Mouse (Mus musculus) CH12.LX (cell line): ENCODE measurements at regions not wholly inside any gene's neighbourhood (a gene's known extent, or its start where the extent isn't known, plus 50 kb on each side); places are given as distances from the start of the nearest gene placed in this dataset.

Source experiments
- DNase-seq: peaks from one replicate; pipeline ENCODE4 v3.0.0-alpha.2; 2013; ENCODE audit errors: extremely low read depth
- H3K27ac ChIP-seq: 2 replicates; pipeline ENCODE4 v1.5.1; 2012; ENCODE audit warnings: low read depth, mild to moderate bottlenecking, control low read depth, moderate library complexity; ENCODE audit not compliant: insufficient read depth
- H3K27me3 ChIP-seq: replicated peaks from 2 replicates; pipeline ENCODE3; 2012; ENCODE audit warnings: inconsistent platforms
- H3K36me3 ChIP-seq, 2 experiments: replicated peaks in 1 of 2; 2 replicates each; pipeline versions ENCODE3 to v1.6.1; 2012; ENCODE audit warnings: inconsistent platforms in 1 of 2, low read length in 1 of 2, mild to moderate bottlenecking in 1 of 2, mixed read lengths in 1 of 2, moderate library complexity in 1 of 2; ENCODE audit not compliant: control insufficient read depth in 1 of 2, insufficient read depth in 1 of 2
- H3K4me1 ChIP-seq, 2 experiments: 2 replicates each; pipeline ENCODE4 v1.6.1; 2012; ENCODE audit warnings: inconsistent platforms in 1 of 2, moderate library complexity in 1 of 2; ENCODE audit not compliant: insufficient read depth in 2 of 2, control insufficient read depth in 1 of 2
- H3K4me2 ChIP-seq: 2 replicates; pipeline ENCODE4 v1.6.1; 2012; ENCODE audit warnings: low read depth, mild to moderate bottlenecking, control low read depth; ENCODE audit not compliant: poor library complexity, insufficient read depth, severe bottlenecking
- H3K4me3 ChIP-seq, 3 experiments: fragments of 150-350 bp in 1 of 3; sonication (generic) in 1 of 3; replicated peaks in 1 of 3; 2 replicates each; pipeline versions ENCODE3 to v1.5.1; 2011 to 2012; ENCODE audit warnings: low read depth in 2 of 3, low read length in 2 of 3, mild to moderate bottlenecking in 2 of 3, moderate library complexity in 2 of 3, control low read depth in 1 of 3, improper control_type of control experiment in 1 of 3, inconsistent platforms in 1 of 3, mixed read lengths in 1 of 3; ENCODE audit not compliant: poor library complexity in 1 of 3
- H3K79me2 ChIP-seq: replicated peaks from 2 replicates; pipeline ENCODE4 v1.6.1; 2012; ENCODE audit warnings: mild to moderate bottlenecking, moderate library complexity; ENCODE audit not compliant: control insufficient read depth, poor library complexity, insufficient read depth, severe bottlenecking; ENCODE audit errors: extremely low read depth
- H3K9ac ChIP-seq: 2 replicates; pipeline ENCODE4 v1.6.1; 2012; ENCODE audit warnings: low read depth, mild to moderate bottlenecking, control low read depth, moderate library complexity; ENCODE audit not compliant: insufficient read depth
- H3K9me3 ChIP-seq: replicated peaks from 2 replicates; pipeline ENCODE3; 2012; ENCODE audit warnings: low read length, inconsistent platforms, mixed read lengths
- CHD1 ChIP-seq: IDR thresholded peaks from 2 replicates; pipeline ENCODE4 v1.6.1; 2012; ENCODE audit warnings: low read depth, low read length, improper control_type of control experiment, inconsistent platforms
- CHD2 ChIP-seq: IDR thresholded peaks from 2 replicates; pipeline ENCODE4 v1.6.1; 2011; ENCODE audit warnings: low read length, improper control_type of control experiment
- CTCF ChIP-seq, 2 experiments: IDR thresholded peaks in 1 of 2; conservative IDR thresholded peaks in 1 of 2; 2 replicates each; pipeline ENCODE4 v1.5.1; 2011 to 2012; ENCODE audit warnings: low read depth in 2 of 2, low read length in 2 of 2, improper control_type of control experiment in 1 of 2, inconsistent platforms in 1 of 2, mild to moderate bottlenecking in 1 of 2, moderate library complexity in 1 of 2
- E2F4 ChIP-seq: IDR thresholded peaks from 2 replicates; pipeline ENCODE4 v1.6.1; 2011; ENCODE audit warnings: low read depth, low read length, improper control_type of control experiment; ENCODE audit not compliant: insufficient replicate concordance
- ELF1 ChIP-seq: IDR thresholded peaks from 2 replicates; pipeline ENCODE4 v1.6.1; 2014; ENCODE audit warnings: low read depth, mild to moderate bottlenecking, inconsistent platforms, low read length, improper control_type of control experiment
- EP300 ChIP-seq: IDR thresholded peaks from 2 replicates; pipeline ENCODE4 v1.6.1; 2011; ENCODE audit warnings: low read length, improper control_type of control experiment
- ETS1 ChIP-seq: conservative IDR thresholded peaks from 2 replicates; pipeline ENCODE4 v1.6.1; 2012; ENCODE audit warnings: low read depth, mild to moderate bottlenecking, inconsistent platforms, low read length, improper control_type of control experiment, moderate library complexity
- HCFC1 ChIP-seq: IDR thresholded peaks from 2 replicates; pipeline ENCODE4 v1.6.1; 2012; ENCODE audit warnings: low read depth, mild to moderate bottlenecking, inconsistent platforms, low read length, improper control_type of control experiment
- IRF4 ChIP-seq: IDR thresholded peaks from 2 replicates; pipeline ENCODE4 v1.6.1; 2014; ENCODE audit warnings: low read depth, mild to moderate bottlenecking, inconsistent platforms, low read length, improper control_type of control experiment
- JUN ChIP-seq: IDR thresholded peaks from 2 replicates; pipeline ENCODE4 v1.6.1; 2011; ENCODE audit warnings: low read depth, mild to moderate bottlenecking, low read length, improper control_type of control experiment, moderate library complexity; ENCODE audit not compliant: insufficient read depth
- MAX ChIP-seq: IDR thresholded peaks from 2 replicates; pipeline ENCODE4 v1.6.1; 2011; ENCODE audit warnings: low read length, improper control_type of control experiment
- MAZ ChIP-seq: IDR thresholded peaks from 2 replicates; pipeline ENCODE4 v1.6.1; 2012; ENCODE audit warnings: low read depth, mild to moderate bottlenecking, inconsistent platforms, low read length, improper control_type of control experiment, moderate library complexity
- MYC ChIP-seq: IDR thresholded peaks from 2 replicates; pipeline ENCODE4 v1.6.1; 2011; ENCODE audit warnings: low read depth, mild to moderate bottlenecking, improper control_type of control experiment, low read length
- NELFE ChIP-seq: IDR thresholded peaks from 2 replicates; pipeline ENCODE4 v1.6.1; 2011; ENCODE audit warnings: low read depth, low read length, improper control_type of control experiment
- NRF1 ChIP-seq: IDR thresholded peaks from 2 replicates; pipeline ENCODE4 v1.6.1; 2014; ENCODE audit warnings: low read depth, mild to moderate bottlenecking, inconsistent platforms, low read length, improper control_type of control experiment, moderate library complexity
- PAX5 ChIP-seq: IDR thresholded peaks from 2 replicates; pipeline ENCODE4 v1.6.1; 2012; ENCODE audit warnings: low read length, inconsistent platforms, mixed read lengths
- POLR2A ChIP-seq: IDR thresholded peaks from 2 replicates; pipeline ENCODE4 v1.6.1; 2011; ENCODE audit warnings: low read depth, mild to moderate bottlenecking, improper control_type of control experiment, low read length
- POLR2AphosphoS2 ChIP-seq: IDR thresholded peaks from 2 replicates; pipeline ENCODE4 v1.6.1; 2011; ENCODE audit warnings: low read depth, low read length, improper control_type of control experiment
- RCOR1 ChIP-seq: conservative IDR thresholded peaks from 2 replicates; pipeline ENCODE4 v1.6.1; 2012; ENCODE audit warnings: low read depth, mild to moderate bottlenecking, inconsistent platforms, low read length, improper control_type of control experiment
- SIN3A ChIP-seq: IDR thresholded peaks from 2 replicates; pipeline ENCODE4 v1.6.1; 2012; ENCODE audit warnings: low read length, improper control_type of control experiment, inconsistent platforms
- SMC3 ChIP-seq: IDR thresholded peaks from 2 replicates; pipeline ENCODE4 v1.6.1; 2011; ENCODE audit warnings: low read depth, low read length, improper control_type of control experiment
- TBP ChIP-seq: conservative IDR thresholded peaks from 2 replicates; pipeline ENCODE4 v1.6.1; 2011; ENCODE audit warnings: low read depth, low read length, improper control_type of control experiment
- TCF12 ChIP-seq: IDR thresholded peaks from 2 replicates; pipeline ENCODE4 v1.6.1; 2014; ENCODE audit warnings: low read depth, mild to moderate bottlenecking, inconsistent platforms, low read length, improper control_type of control experiment
- UBTF ChIP-seq: IDR thresholded peaks from 2 replicates; pipeline ENCODE4 v1.6.1; 2012; ENCODE audit warnings: low read depth, mild to moderate bottlenecking, inconsistent platforms, low read length, improper control_type of control experiment, moderate library complexity
- USF1 ChIP-seq: IDR thresholded peaks from 2 replicates; pipeline ENCODE4 v1.6.1; 2014; ENCODE audit warnings: low read depth, mild to moderate bottlenecking, inconsistent platforms, low read length, improper control_type of control experiment
- USF2 ChIP-seq: conservative IDR thresholded peaks from 2 replicates; pipeline ENCODE4 v1.6.1; 2011; ENCODE audit warnings: low read depth, low read length, improper control_type of control experiment
- ZC3H11A ChIP-seq: IDR thresholded peaks from 2 replicates; pipeline ENCODE4 v1.6.1; 2012; ENCODE audit warnings: low read depth, mild to moderate bottlenecking, inconsistent platforms, low read length, improper control_type of control experiment
- dilution Hi-C: fragments of 300-500 bp; cut with MboI; formaldehyde crosslinking; loops from 2 replicates; pipeline ENCODE4 v1.14.3; 2020; ENCODE audit warnings: low sequenced_read_pairs; ENCODE audit not compliant: extremely low pct_unique_long_range_greater_than_20kb, extremely low pct_ligation_motif_present
- in situ Hi-C: fragments of 300-500 bp; cut with MboI; formaldehyde crosslinking; loops from 3 replicates; pipeline ENCODE4 v1.14.3; 2019; ENCODE audit warnings: low sequenced_read_pairs, low pct_ligation_motif_present, low pct_unique_long_range_greater_than_20kb, mixed read lengths

- in situ Hi-C loops, result no loop called here
- Histone ChIP-seq H3K4me3 (no peak overlapping the region), H3K4me2 (no peak overlapping the region)
- TF ChIP-seq HCFC1, result no peak
- no peak for TF ChIP-seq CHD1
- TF ChIP-seq NELFE, result no peak
- TF ChIP-seq IRF4, result no peak
- no peak for TF ChIP-seq CHD2
- TF ChIP-seq POLR2A, result no peak
- no peak for TF ChIP-seq RCOR1
- TF ChIP-seq USF2, result no peak
- no peak for TF ChIP-seq POLR2AphosphoS2
- TF ChIP-seq MAZ, result no peak
- TF ChIP-seq UBTF, result no peak
- no peak for TF ChIP-seq NRF1
- TF ChIP-seq MYC, result no peak
- no peak for TF ChIP-seq MAX
- TF ChIP-seq EP300, result no peak
- TF ChIP-seq, all 38 proteins: peak for 0
- no peaks in the 10 kb centered on the region for H3K36me3 ChIP-seq
- peaks cover 0 to 4% of the 10 kb centered on the region in 2 experiments; a peak in 1 of 4 replicates for H3K4me1 ChIP-seq
- H3K27me3 ChIP-seq, result peaks cover 12% of the 10 kb centered on the region
- H3K79me2 ChIP-seq, result no peaks in the 10 kb centered on the region
- DNase-seq, result no peak
- dilution Hi-C loops, result no loop called here
- H3K9me3 ChIP-seq, result no peaks in the 10 kb centered on the region
- no peak overlapping the region for H3K9ac ChIP-seq
- H3K27ac ChIP-seq, result no peak overlapping the region
Measured at GRCm38 (mm10) chr7:110702414-110702783, 65.6 kb upstream of the Ampd3 start.

GRCm38 (mm10) chr7:110705311-110706000, 62.5 kb upstream of the Ampd3 start:
- TF ChIP-seq JUN (no peak), PAX5 (no peak), SIN3A (no peak), UBTF (no peak), POLR2AphosphoS2 (no peak), TBP (no peak), ZC3H11A (no peak), E2F4 (no peak), ETS1 (no peak), ELF1 (no peak), NRF1 (no peak), EP300 (no peak), SMC3 (no peak), CTCF (conservative IDR thresholded peaks at IDR 0.05 in 1 of 2, IDR thresholded peaks at IDR 0.05 in 1 of 2; ENCODE audit: low read depth in 2 of 2, low read length in 2 of 2) (no peak), TCF12 (no peak), USF2 (no peak), USF1 (no peak)
- Histone ChIP-seq H3K4me3 (no peak overlapping the region), H3K27ac (no peak overlapping the region), H3K4me1 (peaks cover 0 to 12% of the 10 kb centered on the region in 2 experiments; a peak in 3 of 4 replicates), H3K4me2 (no peak overlapping the region), H3K36me3 (no peaks in the 10 kb centered on the region), H3K27me3 (peaks cover 12% of the 10 kb centered on the region), H3K9me3 (peaks cover 2% of the 10 kb centered on the region), H3K79me2 (no peaks in the 10 kb centered on the region), H3K9ac (no peak overlapping the region)
- DNase-seq, result no peak
- dilution Hi-C loops (no loop called here), in situ Hi-C loops (no loop called here)
